Mouse (Mus musculus): ENCODE data around the gene Asxl1. TPM values are rescaled to one million over a fixed set of nuclear protein-coding genes. Genes with fewer than 3 reads are reported as not detected.

Asxl1 gene
- polyA plus RNA-seq, 1 experiment from 2014 or later: 15.1 TPM

GRCm38 (mm10) chr2:153411557-153411956 is 65.9 kb downstream of the Asxl1 start:
- H3K36me3 ChIP-seq (ENCODE audit: control insufficient read depth, insufficient read depth, low read length): peaks cover 31% of the 10 kb centered on the region
- ATAC-seq (replicated peaks; ENCODE audit: low FRiP score) (no peak; the same call in 1 of the 2 replicates), DNase-seq (ENCODE audit: low spot score) (no peak)
- WGBS: 70% methylated on average over 9 of the region's 9 CpGs
- H3K9me3 ChIP-seq (ENCODE audit: control insufficient read depth, low read length): no peaks in the 10 kb centered on the region
- no peak overlapping the region for H3K27ac ChIP-seq (ENCODE audit: low read depth, low read length)
- no peaks in the 10 kb centered on the region for H3K27me3 ChIP-seq (replicated peaks; ENCODE audit: control insufficient read depth, insufficient read depth, low read length)
- H3K4me2 ChIP-seq: no peak overlapping the region
- 0 out of 2 replicates have a peak, but pooled peaks cover 2% of the 10 kb centered on the region for H3K4me1 ChIP-seq (replicated peaks; ENCODE audit: control insufficient read depth, insufficient read depth, low read length)
- no peak overlapping the region for H3K4me3 ChIP-seq (ENCODE audit: low read depth, low read length)
- no peak overlapping the region for H3K9ac ChIP-seq (ENCODE audit: low read depth, low read length)

GRCm38 (mm10) chr2:153412563-153412962 is 66.9 kb downstream of the Asxl1 start:
- H3K9me3 ChIP-seq (ENCODE audit: control insufficient read depth, low read length): no peaks in the 10 kb centered on the region
- no peak overlapping the region for H3K4me2 ChIP-seq
- H3K36me3 ChIP-seq (ENCODE audit: control insufficient read depth, insufficient read depth, low read length): peaks cover 40% of the 10 kb centered on the region
- ATAC-seq (replicated peaks; ENCODE audit: low FRiP score): no peak
- no peak overlapping the region for H3K9ac ChIP-seq (ENCODE audit: low read depth, low read length)
- H3K4me3 ChIP-seq (ENCODE audit: low read depth, low read length): no peak overlapping the region
- no peak overlapping the region for H3K27ac ChIP-seq (ENCODE audit: low read depth, low read length)
- H3K27me3 ChIP-seq (replicated peaks; ENCODE audit: control insufficient read depth, insufficient read depth, low read length): no peaks in the 10 kb centered on the region
- 75% methylated on average over 6 of the region's 6 CpGs for WGBS
- DNase-seq (ENCODE audit: low spot score): no peak
- H3K4me1 ChIP-seq (replicated peaks; ENCODE audit: control insufficient read depth, insufficient read depth, low read length): 0 out of 2 replicates have a peak, but pooled peaks cover 2% of the 10 kb centered on the region

- Histone ChIP-seq H3K36me3 (ENCODE audit: control insufficient read depth, insufficient read depth, low read length) (peaks cover 53% of the 10 kb centered on the region), H3K4me2 (no peak overlapping the region), H3K4me3 (ENCODE audit: low read depth, low read length) (no peak overlapping the region), H3K9me3 (ENCODE audit: control insufficient read depth, low read length) (no peaks in the 10 kb centered on the region), H3K9ac (ENCODE audit: low read depth, low read length) (no peak overlapping the region), H3K4me1 (replicated peaks; ENCODE audit: control insufficient read depth, insufficient read depth, low read length) (0 out of 2 replicates have a peak, but pooled peaks cover 2% of the 10 kb centered on the region), H3K27ac (ENCODE audit: low read depth, low read length) (no peak overlapping the region), H3K27me3 (replicated peaks; ENCODE audit: control insufficient read depth, insufficient read depth, low read length) (no peaks in the 10 kb centered on the region)
- DNase-seq (ENCODE audit: low spot score) (no peak), ATAC-seq (replicated peaks; ENCODE audit: low FRiP score) (peak; percentile 50; the same call in 1 of the 2 replicates)
- 41% methylated on average over 2 of the region's 2 CpGs for WGBS
These were observed 69.0 kb downstream of the Asxl1 start for GRCm38 (mm10) chr2:153414607-153415006.

- no peaks in the 10 kb centered on the region for H3K9me3 ChIP-seq (ENCODE audit: control insufficient read depth, low read length)
- WGBS: 93% methylated on average over 12 of the region's 12 CpGs
- H3K4me1 ChIP-seq (replicated peaks; ENCODE audit: control insufficient read depth, insufficient read depth, low read length): 0 out of 2 replicates have a peak, but pooled peaks cover 2% of the 10 kb centered on the region
- no peak overlapping the region for H3K27ac ChIP-seq (ENCODE audit: low read depth, low read length)
- no peak for ATAC-seq (replicated peaks; ENCODE audit: low FRiP score)
- no peak overlapping the region for H3K4me2 ChIP-seq
- no peak overlapping the region for H3K4me3 ChIP-seq (ENCODE audit: low read depth, low read length)
- peaks cover 53% of the 10 kb centered on the region for H3K36me3 ChIP-seq (ENCODE audit: control insufficient read depth, insufficient read depth, low read length)
- H3K9ac ChIP-seq (ENCODE audit: low read depth, low read length): no peak overlapping the region
- H3K27me3 ChIP-seq (replicated peaks; ENCODE audit: control insufficient read depth, insufficient read depth, low read length): no peaks in the 10 kb centered on the region
- DNase-seq (ENCODE audit: low spot score): no peak
These were observed 72.2 kb downstream of the Asxl1 start for GRCm38 (mm10) chr2:153417841-153418240.

- DNase-seq (ENCODE audit: low spot score): no peak
- Histone ChIP-seq H3K36me3 (ENCODE audit: control insufficient read depth, insufficient read depth, low read length) (peaks cover 57% of the 10 kb centered on the region), H3K4me1 (replicated peaks; ENCODE audit: control insufficient read depth, insufficient read depth, low read length) (0 out of 2 replicates have a peak, but pooled peaks cover 2% of the 10 kb centered on the region), H3K27ac (ENCODE audit: low read depth, low read length) (no peak overlapping the region), H3K9me3 (ENCODE audit: control insufficient read depth, low read length) (no peaks in the 10 kb centered on the region), H3K4me2 (no peak overlapping the region), H3K9ac (ENCODE audit: low read depth, low read length) (no peak overlapping the region), H3K4me3 (ENCODE audit: low read depth, low read length) (no peak overlapping the region), H3K27me3 (replicated peaks; ENCODE audit: control insufficient read depth, insufficient read depth, low read length) (no peaks in the 10 kb centered on the region)
- no peak for ATAC-seq (replicated peaks; ENCODE audit: low FRiP score)
- 85% methylated on average over 1 of the region's 1 CpGs for WGBS
These were observed 72.8 kb downstream of the Asxl1 start for GRCm38 (mm10) chr2:153418381-153418780.

- Histone ChIP-seq H3K9ac (ENCODE audit: low read depth, low read length) (no peak overlapping the region), H3K27me3 (replicated peaks; ENCODE audit: control insufficient read depth, insufficient read depth, low read length) (no peaks in the 10 kb centered on the region), H3K4me3 (ENCODE audit: low read depth, low read length) (no peak overlapping the region), H3K36me3 (ENCODE audit: control insufficient read depth, insufficient read depth, low read length) (peaks cover 46% of the 10 kb centered on the region), H3K27ac (ENCODE audit: low read depth, low read length) (no peak overlapping the region), H3K4me1 (replicated peaks; ENCODE audit: control insufficient read depth, insufficient read depth, low read length) (peaks cover 25% of the 10 kb centered on the region), H3K9me3 (ENCODE audit: control insufficient read depth, low read length) (no peaks in the 10 kb centered on the region), H3K4me2 (no peak overlapping the region)
- no peak for ATAC-seq (replicated peaks; ENCODE audit: low FRiP score)
- no peak for DNase-seq (ENCODE audit: low spot score)
These were observed 75.6 kb downstream of the Asxl1 start for GRCm38 (mm10) chr2:153421233-153421632.

GRCm38 (mm10) chr2:153422051-153422450 is 76.4 kb downstream of the Asxl1 start:
- 71% methylated on average over 5 of the region's 5 CpGs for WGBS
- ATAC-seq (replicated peaks; ENCODE audit: low FRiP score) (no peak), DNase-seq (ENCODE audit: low spot score) (no peak)
- Histone ChIP-seq H3K36me3 (ENCODE audit: control insufficient read depth, insufficient read depth, low read length) (peaks cover 40% of the 10 kb centered on the region), H3K27me3 (replicated peaks; ENCODE audit: control insufficient read depth, insufficient read depth, low read length) (no peaks in the 10 kb centered on the region), H3K27ac (ENCODE audit: low read depth, low read length) (no peak overlapping the region; the same call in 1 of the 2 replicates), H3K4me1 (replicated peaks; ENCODE audit: control insufficient read depth, insufficient read depth, low read length) (peaks cover 29% of the 10 kb centered on the region), H3K9ac (ENCODE audit: low read depth, low read length) (no peak overlapping the region), H3K4me2 (no peak overlapping the region), H3K4me3 (ENCODE audit: low read depth, low read length) (no peak overlapping the region), H3K9me3 (ENCODE audit: control insufficient read depth, low read length) (no peaks in the 10 kb centered on the region)

- no peak for DNase-seq (ENCODE audit: low spot score)
- Histone ChIP-seq H3K36me3 (ENCODE audit: control insufficient read depth, insufficient read depth, low read length) (peaks cover 31% of the 10 kb centered on the region), H3K4me2 (no peak overlapping the region), H3K4me1 (replicated peaks; ENCODE audit: control insufficient read depth, insufficient read depth, low read length) (peaks cover 38% of the 10 kb centered on the region), H3K27me3 (replicated peaks; ENCODE audit: control insufficient read depth, insufficient read depth, low read length) (no peaks in the 10 kb centered on the region), H3K9ac (ENCODE audit: low read depth, low read length) (no peak overlapping the region), H3K4me3 (ENCODE audit: low read depth, low read length) (no peak overlapping the region), H3K9me3 (ENCODE audit: control insufficient read depth, low read length) (no peaks in the 10 kb centered on the region), H3K27ac (ENCODE audit: low read depth, low read length) (no peak overlapping the region)
- ATAC-seq (replicated peaks; ENCODE audit: low FRiP score): no peak
- WGBS: 88% methylated on average over 3 of the region's 3 CpGs
These were observed 77.5 kb downstream of the Asxl1 start for GRCm38 (mm10) chr2:153423113-153423512.

GRCm38 (mm10) chr2:153424557-153424956 is 78.9 kb downstream of the Asxl1 start:
- Histone ChIP-seq H3K9ac (ENCODE audit: low read depth, low read length) (no peak overlapping the region; the same call in 1 of the 2 replicates), H3K9me3 (ENCODE audit: control insufficient read depth, low read length) (no peaks in the 10 kb centered on the region), H3K27ac (ENCODE audit: low read depth, low read length) (no peak overlapping the region), H3K36me3 (ENCODE audit: control insufficient read depth, insufficient read depth, low read length) (peaks cover 27% of the 10 kb centered on the region), H3K4me3 (ENCODE audit: low read depth, low read length) (no peak overlapping the region), H3K4me1 (replicated peaks; ENCODE audit: control insufficient read depth, insufficient read depth, low read length) (peaks cover 51% of the 10 kb centered on the region), H3K27me3 (replicated peaks; ENCODE audit: control insufficient read depth, insufficient read depth, low read length) (no peaks in the 10 kb centered on the region), H3K4me2 (no peak overlapping the region)
- ATAC-seq (replicated peaks; ENCODE audit: low FRiP score) (no peak), DNase-seq (ENCODE audit: low spot score) (no peak)
- WGBS: 71% methylated on average over 8 of the region's 8 CpGs
